Mouse (Mus musculus): ENCODE measurements around the gene Hoxa2. TPM values are rescaled to one million over a fixed set of nuclear protein-coding genes. Genes with fewer than 3 reads are reported as not detected.

The Hoxa2 gene
- polyA plus RNA-seq, 1 experiment, result 1.4 TPM

DNA sequence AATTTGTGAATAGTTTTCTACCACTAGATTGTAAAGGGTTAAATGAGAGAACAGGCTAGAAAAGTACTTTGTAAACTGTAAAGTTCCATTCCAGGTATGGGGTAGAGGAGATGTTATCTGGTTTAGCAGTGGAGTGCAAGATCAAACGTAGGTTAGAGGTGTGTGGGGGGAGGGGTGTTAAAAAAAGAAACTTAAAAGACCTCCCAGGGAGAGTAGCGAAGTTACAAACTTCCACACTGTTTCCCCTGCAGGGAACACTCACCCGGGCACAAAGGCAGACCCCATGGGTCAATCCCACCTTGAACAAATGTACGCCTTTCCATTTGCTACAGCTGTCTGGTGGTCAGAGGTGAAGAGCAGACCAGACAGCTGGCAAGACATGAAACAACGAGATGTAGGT is 48.7 kb downstream of the Hoxa2 start:
- Histone ChIP-seq H3K27ac (ENCODE audit: control insufficient read depth, insufficient read depth, low read length) (peak overlapping the region; percentile 93), H3K27me3 (ENCODE audit: control insufficient read depth, insufficient read depth, low read length) (no peaks in the 10 kb centered on the region), H3K4me1 (replicated peaks; ENCODE audit: control insufficient read depth, insufficient read depth, low read length) (peaks cover 35% of the 10 kb centered on the region), H3K36me3 (ENCODE audit: control insufficient read depth, insufficient read depth, low read length) (no peaks in the 10 kb centered on the region), H3K4me3 (ENCODE audit: control insufficient read depth, insufficient read depth, low read length) (no peak overlapping the region)
- 12% methylated on average over 5 of the region's 5 CpGs for WGBS
- DNase-seq, result peak; percentile 26
- no peak for TF ChIP-seq CTCF (IDR thresholded peaks at IDR 0.05; ENCODE audit: borderline replicate concordance, control insufficient read depth, extremely low read depth, insufficient read depth, low read length, poor library complexity)

Other genes starting within 250 kb of the Hoxa2 start
- gene Skap2, start 152.3 kb downstream of the Hoxa2 start, polyA plus RNA-seq (2012; rRNA removed), result 5.8 and 8.9 TPM in 2 replicates
- 0.43 and 0.63 TPM in 2 replicates for gene Hoxa1, start 6.5 kb downstream of the Hoxa2 start, polyA plus RNA-seq (2012; rRNA removed)
- 0.04 TPM in 1 of 2 replicates, not detected in the other for gene 5730596B20Rik, start 12.7 kb upstream of the Hoxa2 start, polyA plus RNA-seq (2012; rRNA removed)
- 1.2 and 1.5 TPM in 2 replicates for gene Hoxa4, start 26.9 kb upstream of the Hoxa2 start, polyA plus RNA-seq (2012; rRNA removed)
- 1.1 and 1.5 TPM in 2 replicates for gene Hoxa5, start 39.8 kb upstream of the Hoxa2 start, polyA plus RNA-seq (2012; rRNA removed)
- gene Hoxa6, start 43.9 kb upstream of the Hoxa2 start, polyA plus RNA-seq (2012; rRNA removed), result 0.39 and 0.46 TPM in 2 replicates
- 3.5 and 3.6 TPM in 2 replicates for gene Hoxa3, start 48.5 kb upstream of the Hoxa2 start, polyA plus RNA-seq (2012; rRNA removed)
- 0.24 and 0.26 TPM in 2 replicates for gene Gm28308, start 48.5 kb upstream of the Hoxa2 start, polyA plus RNA-seq (2012; rRNA removed)
- 2.5 and 3.4 TPM in 2 replicates for gene Hoxa7, start 57.0 kb upstream of the Hoxa2 start, polyA plus RNA-seq (2012; rRNA removed)
- 0.26 and 0.56 TPM in 2 replicates for gene Hoxa9, start 66.3 kb upstream of the Hoxa2 start, polyA plus RNA-seq (2012; rRNA removed)
- gene Hoxa10, start 76.0 kb upstream of the Hoxa2 start, polyA plus RNA-seq (2012; rRNA removed), result not detected in 2 replicates
- not detected in 2 replicates for gene Hoxa11, start 81.0 kb upstream of the Hoxa2 start, polyA plus RNA-seq (2012; rRNA removed)
- not detected in 2 replicates for gene Hoxa13, start 96.0 kb upstream of the Hoxa2 start, polyA plus RNA-seq (2012; rRNA removed)
- gene Evx1, start 148.7 kb upstream of the Hoxa2 start, polyA plus RNA-seq (2012; rRNA removed), result not detected in 2 replicates